Mouse (Mus musculus): ENCODE measurements around the gene Ttbk2.

Gene Ttbk2

DNA sequence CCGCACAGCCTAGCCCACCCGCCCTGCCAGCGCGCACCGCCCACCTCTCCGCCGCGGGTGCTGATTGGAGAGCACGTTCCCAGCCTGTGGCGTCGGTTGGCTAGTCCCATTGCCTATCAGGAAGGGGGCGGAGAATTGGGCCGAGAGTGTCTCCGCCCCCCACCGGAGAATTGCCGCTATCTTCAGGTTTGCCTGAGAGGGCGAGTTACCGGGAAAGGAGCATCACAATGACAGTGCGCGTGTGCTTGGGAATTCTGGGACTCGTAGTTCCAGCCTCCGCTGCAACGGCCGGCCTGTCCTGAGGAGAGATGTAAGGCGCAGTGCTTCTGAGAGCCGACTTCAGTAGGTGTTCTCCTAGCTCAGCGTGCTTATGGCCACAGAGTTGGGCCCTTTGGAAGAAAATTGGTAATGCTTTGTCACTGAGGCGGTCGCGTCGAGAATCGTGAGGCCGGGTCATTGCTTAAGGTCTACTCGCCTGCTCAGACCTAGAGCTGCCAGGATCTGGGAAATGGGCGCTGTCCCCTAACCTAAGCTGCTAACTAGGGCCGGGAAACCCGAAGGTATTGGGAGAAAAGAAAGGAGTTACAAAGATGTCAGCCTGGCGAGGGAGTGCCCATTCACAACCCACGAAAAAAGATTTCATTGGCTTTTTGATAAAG is at the start of gene Ttbk2:
Gene Ttbk2 (minus strand): TSS at position 181 of the 659 bp plus-strand sequence.
- peak; percentile 59 for DNase-seq (ENCODE audit: extremely low read depth, low read depth, low spot score)

DNA sequence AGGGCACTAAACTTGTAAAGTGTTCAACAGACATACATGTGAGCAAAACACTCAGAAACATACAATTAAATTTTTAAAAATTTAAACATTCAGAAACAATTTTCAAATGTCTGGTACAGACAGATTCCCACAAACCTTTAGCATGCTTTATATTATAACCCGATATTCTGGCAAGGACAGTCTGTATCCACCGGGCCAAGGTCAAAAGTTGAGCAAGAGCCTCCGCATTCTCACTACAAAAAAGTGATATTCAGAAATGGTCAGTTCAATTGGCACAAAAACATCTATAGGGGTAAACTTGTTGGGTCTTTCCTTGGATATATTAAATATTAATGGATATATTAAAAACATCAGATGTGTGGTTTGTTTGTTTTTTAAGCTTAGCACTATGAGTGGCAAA is 46.0 kb upstream of the Ttbk2 start:
- no peak for DNase-seq (ENCODE audit: extremely low read depth, low read depth, low spot score)

DNA sequence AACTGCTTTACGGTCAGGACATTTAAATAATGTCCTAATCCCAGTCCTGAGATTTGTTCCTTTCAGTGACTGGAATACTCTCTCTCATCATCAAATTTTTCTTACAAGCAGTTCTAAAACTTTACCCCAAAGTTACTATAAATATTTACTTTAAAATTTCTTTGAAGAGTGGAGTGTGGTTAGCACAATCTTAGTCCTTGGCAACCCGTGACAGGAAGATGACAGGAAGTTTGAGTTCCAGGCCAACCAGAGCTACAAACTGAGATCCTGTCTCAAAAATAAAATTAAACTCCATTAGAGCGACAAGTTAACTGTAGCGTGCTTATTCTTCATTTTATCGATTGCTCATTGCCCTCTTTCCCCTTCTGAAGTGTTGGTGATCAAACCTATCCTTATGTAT is 37.2 kb upstream of the Ttbk2 start:
- no peak for DNase-seq (ENCODE audit: extremely low read depth, low read depth, low spot score)

DNA sequence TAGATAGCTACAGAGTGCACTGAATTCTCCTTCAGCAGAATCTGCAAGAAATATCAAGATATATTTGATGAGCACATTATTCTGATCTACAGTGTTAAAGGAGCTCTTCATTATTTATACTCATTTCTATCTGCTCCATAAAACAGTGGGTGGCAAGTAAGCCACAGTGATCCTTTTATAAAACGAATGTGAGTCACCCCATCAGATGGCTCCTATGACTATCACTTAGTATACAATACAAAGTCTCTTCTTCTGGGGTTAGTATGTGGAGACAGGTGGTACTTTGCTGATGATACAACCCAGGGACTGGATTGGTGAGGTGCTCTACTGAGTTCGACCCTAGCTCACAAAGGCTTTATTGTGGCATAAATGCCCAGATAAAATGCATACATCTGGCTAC is 22.8 kb upstream of the Ttbk2 start:
- no peak for DNase-seq (ENCODE audit: extremely low read depth, low read depth, low spot score)

- no peak for DNase-seq (ENCODE audit: extremely low read depth, low read depth, low spot score)
These were observed 21.3 kb upstream of the Ttbk2 start for GRCm38 (mm10) chr2:120871447-120872336.

- DNase-seq (ENCODE audit: extremely low read depth, low read depth, low spot score), result no peak
These were observed 16.9 kb upstream of the Ttbk2 start for GRCm38 (mm10) chr2:120867336-120867735.

- no peak for DNase-seq (ENCODE audit: extremely low read depth, low read depth, low spot score)
These were observed 16.2 kb upstream of the Ttbk2 start for GRCm38 (mm10) chr2:120866561-120866960.

- DNase-seq (ENCODE audit: extremely low read depth, low read depth, low spot score), result no peak
These were observed 13.0 kb upstream of the Ttbk2 start for GRCm38 (mm10) chr2:120863389-120863788.

- no peak for DNase-seq (ENCODE audit: extremely low read depth, low read depth, low spot score)
These were observed 10.3 kb upstream of the Ttbk2 start for GRCm38 (mm10) chr2:120860699-120861098.

- no peak for DNase-seq (ENCODE audit: extremely low read depth, low read depth, low spot score)
These were observed 7.7 kb upstream of the Ttbk2 start for GRCm38 (mm10) chr2:120858131-120858530.

DNA sequence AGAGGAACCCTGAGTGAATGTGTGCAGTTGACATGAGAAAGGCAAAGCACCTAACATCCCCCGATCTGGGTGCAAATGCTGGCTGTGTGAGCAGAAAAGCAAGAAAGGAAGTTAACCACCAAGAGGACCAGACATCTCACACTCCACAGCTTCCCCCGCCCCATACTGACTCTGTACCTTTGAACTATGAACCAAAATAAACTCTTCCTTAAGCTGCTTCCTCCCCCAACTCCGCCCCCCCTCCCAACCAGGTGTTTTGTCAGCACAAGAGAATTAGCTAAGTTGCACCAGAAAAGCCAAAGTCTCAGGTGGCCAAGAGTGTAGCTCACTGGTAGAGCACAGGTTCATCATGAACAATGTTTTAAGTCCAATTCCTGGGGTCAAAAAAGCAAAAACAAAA is 2.7 kb upstream of the Ttbk2 start:
- no peak for DNase-seq (ENCODE audit: extremely low read depth, low read depth, low spot score)

DNA sequence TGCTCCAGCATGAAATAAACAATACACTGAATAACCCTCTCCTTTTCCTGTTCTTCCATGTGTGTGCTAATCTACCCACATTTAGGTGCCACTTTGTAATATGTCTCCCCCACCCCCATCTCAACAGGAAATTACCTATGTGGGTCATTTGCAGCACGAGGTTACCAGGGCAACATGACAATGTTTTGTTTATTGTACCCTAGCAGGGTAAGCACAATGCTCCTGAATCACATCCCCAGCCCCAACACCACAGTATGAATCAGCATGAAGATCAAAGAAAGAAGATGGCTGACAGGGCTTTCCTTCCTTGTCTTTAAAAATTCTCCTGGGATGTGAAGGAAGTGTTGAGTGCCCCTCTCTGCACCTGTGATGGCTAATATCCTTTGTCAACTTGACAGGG is 2.2 kb upstream of the Ttbk2 start:
- DNase-seq (ENCODE audit: extremely low read depth, low read depth, low spot score), result no peak

GRCm38 (mm10) chr2:120849449-120850423 is 668 bp downstream of the Ttbk2 start, which contains the start of gene Cdan1:
Gene Cdan1 (minus strand): TSS chr2:120850128.
- no peak for DNase-seq (ENCODE audit: extremely low read depth, low read depth, low spot score)

- DNase-seq (ENCODE audit: extremely low read depth, low read depth, low spot score), result no peak
These were observed 5.1 kb downstream of the Ttbk2 start for GRCm38 (mm10) chr2:120845280-120845679.

- no peak for DNase-seq (ENCODE audit: extremely low read depth, low read depth, low spot score)
These were observed 6.4 kb downstream of the Ttbk2 start for GRCm38 (mm10) chr2:120843990-120844389.

DNA sequence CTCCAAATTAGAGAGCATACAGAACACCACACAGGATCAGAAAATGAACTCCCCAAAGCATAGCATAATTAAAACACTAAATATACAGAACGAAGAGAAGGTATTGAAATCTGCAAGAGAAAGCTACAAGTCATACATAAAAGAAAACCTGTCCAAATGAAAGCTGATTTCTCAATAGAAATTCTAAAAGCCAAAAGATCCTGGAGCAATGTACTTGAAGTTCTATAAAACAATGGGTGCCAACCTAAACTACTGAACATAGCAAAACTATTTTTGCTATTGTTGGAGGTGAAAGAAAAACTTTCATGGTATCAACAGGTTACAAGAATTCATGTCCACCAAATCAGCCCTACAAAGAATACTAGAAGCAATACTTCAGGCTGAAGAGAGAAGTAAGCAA is 9.2 kb downstream of the Ttbk2 start:
- peak; percentile 55 for DNase-seq (ENCODE audit: extremely low read depth, low read depth, low spot score)

GRCm38 (mm10) chr2:120835167-120835566 is 15.2 kb downstream of the Ttbk2 start:
- DNase-seq (ENCODE audit: extremely low read depth, low read depth, low spot score), result no peak

DNA sequence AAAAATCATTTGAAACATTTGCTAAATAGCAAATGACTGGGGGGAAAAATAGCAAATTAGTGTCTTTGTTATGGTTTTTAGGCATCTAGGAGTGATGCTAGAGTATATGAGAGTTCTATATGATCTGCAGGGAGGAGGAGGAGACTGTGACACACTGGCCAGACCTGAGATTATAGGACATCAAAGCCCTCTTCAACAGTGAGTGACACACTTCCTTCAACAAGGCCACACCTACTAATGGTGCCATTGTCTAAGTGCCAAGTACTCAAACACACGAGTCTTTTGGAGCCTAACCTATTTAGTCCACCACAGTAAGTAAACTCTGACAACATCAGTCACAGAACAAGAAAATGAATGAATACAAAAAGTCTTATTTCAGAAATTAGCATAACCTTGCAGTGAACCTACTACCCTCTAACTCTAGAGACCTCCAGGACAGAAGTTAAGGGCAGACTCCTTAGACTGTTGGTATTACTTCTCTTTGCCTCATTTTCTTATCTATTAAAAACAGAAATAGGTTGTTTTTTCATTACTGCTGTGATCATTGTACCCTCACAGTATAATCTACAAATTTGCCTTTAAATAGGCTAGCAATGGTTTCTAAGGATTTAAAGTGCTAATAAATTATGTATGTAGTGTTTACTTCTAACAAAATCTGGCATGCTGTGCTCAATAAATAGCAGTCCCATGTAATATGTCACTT is 23.3 kb downstream of the Ttbk2 start:
- DNase-seq (ENCODE audit: extremely low read depth, low read depth, low spot score), result no peak

- no peak for DNase-seq (ENCODE audit: extremely low read depth, low read depth, low spot score)
These were observed 80.0 kb downstream of the Ttbk2 start for GRCm38 (mm10) chr2:120770265-120770935.

DNA sequence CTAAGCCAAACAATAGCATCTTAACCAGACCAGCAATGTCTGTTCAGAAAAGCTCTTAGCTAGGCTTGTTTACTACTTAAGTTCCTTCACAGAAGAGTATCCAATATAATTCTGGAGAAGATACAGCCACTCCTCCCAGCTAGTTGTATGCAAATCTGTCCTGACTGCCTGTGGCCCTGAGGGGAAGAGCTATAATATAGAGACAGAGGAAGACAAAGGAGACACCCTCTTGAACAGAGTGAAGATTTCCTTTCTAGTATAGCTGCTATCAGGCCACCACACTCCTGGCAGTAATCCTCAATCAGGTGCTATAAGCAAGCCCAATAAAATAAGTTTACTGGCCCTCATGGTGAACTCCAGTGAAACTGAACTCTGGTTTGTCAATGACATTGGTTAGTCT is 88.5 kb downstream of the Ttbk2 start:
- DNase-seq (ENCODE audit: extremely low read depth, low read depth, low spot score), result no peak
